Mouse (Mus musculus): ENCODE results near the gene Cyfip1. TPM values are rescaled to one million over a fixed set of nuclear protein-coding genes. Genes with fewer than 3 reads are reported as not detected.

Cyfip1 gene
- polyA plus RNA-seq, 1 experiment = 47.9 TPM

- TF ChIP-seq CTCF (IDR thresholded peaks at IDR 0.05; ENCODE audit: control insufficient read depth, insufficient read depth, insufficient read length) = no peak
- no peak for TF ChIP-seq MYOG (IDR thresholded peaks at IDR 0.05; ENCODE audit: control insufficient read depth, extremely low read depth, insufficient read length)
- no peak for TF ChIP-seq MAX (IDR thresholded peaks at IDR 0.05)
- TF ChIP-seq FOSL1 (IDR thresholded peaks at IDR 0.05; ENCODE audit: insufficient read depth, low read length, poor library complexity, severe bottlenecking) = no peak
- TF ChIP-seq USF1 (IDR thresholded peaks at IDR 0.05; ENCODE audit: low read depth) = no peak
- no peak overlapping the region for H3K4me3 ChIP-seq (ENCODE audit: insufficient read depth, poor library complexity, severe bottlenecking)
- H3K79me2 ChIP-seq (ENCODE audit: control insufficient read depth, insufficient read depth) = peaks cover 100% of the 10 kb centered on the region
- peaks cover 68% of the 10 kb centered on the region for H3K79me3 ChIP-seq (ENCODE audit: low read depth)
- no peaks in the 10 kb centered on the region for H3K27me3 ChIP-seq (ENCODE audit: control insufficient read depth, insufficient read depth, insufficient read length)
- H3K36me3 ChIP-seq (ENCODE audit: control insufficient read depth, insufficient read depth) = no peaks in the 10 kb centered on the region
- no peak overlapping the region for H3ac ChIP-seq (ENCODE audit: control insufficient read depth, insufficient read length, low read depth)
These were observed 15.2 kb downstream of the Cyfip1 start for GRCm38 (mm10) chr7:55856741-55857140.

DNA sequence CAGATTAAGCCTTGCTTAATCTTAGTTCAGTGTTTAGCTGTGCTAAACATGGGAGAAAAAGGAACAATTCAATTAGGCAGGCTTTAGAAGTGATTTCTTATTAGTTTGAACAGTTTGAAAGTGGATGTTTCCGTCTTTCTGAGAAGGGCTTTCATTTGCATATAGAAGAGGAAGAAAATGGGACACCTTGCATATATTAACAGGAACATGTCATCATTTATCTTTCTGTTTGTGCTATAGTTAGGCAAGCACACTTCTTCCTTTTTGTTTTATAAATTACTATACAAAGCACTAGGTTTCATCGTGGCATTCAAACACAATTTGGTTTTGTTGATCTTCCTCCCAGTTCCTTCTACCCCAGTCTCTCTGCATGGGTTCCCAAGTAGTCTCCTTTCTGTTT is 16.2 kb downstream of the Cyfip1 start:
- H3K27me3 ChIP-seq (ENCODE audit: control insufficient read depth, insufficient read depth, insufficient read length) = no peaks in the 10 kb centered on the region
- TF ChIP-seq USF1 (IDR thresholded peaks at IDR 0.05; ENCODE audit: low read depth) = no peak
- TF ChIP-seq MYOG (IDR thresholded peaks at IDR 0.05; ENCODE audit: control insufficient read depth, extremely low read depth, insufficient read length) = no peak
- no peak for TF ChIP-seq MYOD1 (IDR thresholded peaks at IDR 0.05; ENCODE audit: control insufficient read depth, insufficient read length, low read depth)
- no peak for TF ChIP-seq CEBPB (IDR thresholded peaks at IDR 0.05; ENCODE audit: low read depth)
- TF ChIP-seq CTCF (IDR thresholded peaks at IDR 0.05; ENCODE audit: control insufficient read depth, insufficient read depth, insufficient read length) = no peak
- no peak for TF ChIP-seq FOSL1 (IDR thresholded peaks at IDR 0.05; ENCODE audit: insufficient read depth, low read length, poor library complexity, severe bottlenecking)
- no peak for TF ChIP-seq MAX (IDR thresholded peaks at IDR 0.05)
- H3K4me3 ChIP-seq (ENCODE audit: insufficient read depth, poor library complexity, severe bottlenecking) = no peak overlapping the region
- peaks cover 100% of the 10 kb centered on the region for H3K79me2 ChIP-seq (ENCODE audit: control insufficient read depth, insufficient read depth)
- H3K79me3 ChIP-seq (ENCODE audit: low read depth) = peaks cover 70% of the 10 kb centered on the region
- H3ac ChIP-seq (ENCODE audit: control insufficient read depth, insufficient read length, low read depth) = no peak overlapping the region
- H3K36me3 ChIP-seq (ENCODE audit: control insufficient read depth, insufficient read depth) = no peaks in the 10 kb centered on the region

- no peak overlapping the region for H3ac ChIP-seq (ENCODE audit: control insufficient read depth, insufficient read length, low read depth)
- TF ChIP-seq CEBPB (IDR thresholded peaks at IDR 0.05; ENCODE audit: low read depth) = no peak
- no peak for TF ChIP-seq CTCF (IDR thresholded peaks at IDR 0.05; ENCODE audit: control insufficient read depth, insufficient read depth, insufficient read length)
- no peak for TF ChIP-seq MYOG (IDR thresholded peaks at IDR 0.05; ENCODE audit: control insufficient read depth, extremely low read depth, insufficient read length)
- TF ChIP-seq MYOD1 (IDR thresholded peaks at IDR 0.05; ENCODE audit: control insufficient read depth, insufficient read length, low read depth) = no peak
- TF ChIP-seq USF1 (IDR thresholded peaks at IDR 0.05; ENCODE audit: low read depth) = no peak
- no peak for TF ChIP-seq FOSL1 (IDR thresholded peaks at IDR 0.05; ENCODE audit: insufficient read depth, low read length, poor library complexity, severe bottlenecking)
- no peak for TF ChIP-seq MAX (IDR thresholded peaks at IDR 0.05)
These were observed 17.4 kb downstream of the Cyfip1 start for GRCm38 (mm10) chr7:55858836-55859517.

DNA sequence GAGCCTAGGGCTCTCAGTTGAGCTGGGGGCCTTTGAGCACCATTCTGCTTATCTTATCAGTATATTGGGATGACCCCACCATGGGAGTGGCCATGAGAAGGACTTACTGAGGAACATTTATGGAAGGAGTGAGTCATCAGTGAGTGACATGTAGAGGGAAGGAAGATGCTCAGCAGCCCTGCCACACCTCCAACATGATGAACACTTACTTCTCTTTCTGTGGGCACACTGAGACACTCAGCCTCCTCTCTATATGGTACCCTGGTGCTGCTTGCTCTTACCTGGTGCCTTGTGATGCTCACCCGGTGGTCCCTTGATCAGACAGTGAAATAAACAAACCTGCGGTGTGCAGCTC is 17.9 kb downstream of the Cyfip1 start:
- H3K79me2 ChIP-seq (ENCODE audit: control insufficient read depth, insufficient read depth) = peaks cover 100% of the 10 kb centered on the region
- peaks cover 3% of the 10 kb centered on the region for H3K36me3 ChIP-seq (ENCODE audit: control insufficient read depth, insufficient read depth)
- TF ChIP-seq CTCF (IDR thresholded peaks at IDR 0.05; ENCODE audit: control insufficient read depth, insufficient read depth, insufficient read length) = no peak
- TF ChIP-seq CEBPB (IDR thresholded peaks at IDR 0.05; ENCODE audit: low read depth) = no peak
- TF ChIP-seq USF1 (IDR thresholded peaks at IDR 0.05; ENCODE audit: low read depth) = no peak
- no peak for TF ChIP-seq MYOG (IDR thresholded peaks at IDR 0.05; ENCODE audit: control insufficient read depth, extremely low read depth, insufficient read length)
- no peak for TF ChIP-seq MAX (IDR thresholded peaks at IDR 0.05)
- no peak for TF ChIP-seq MYOD1 (IDR thresholded peaks at IDR 0.05; ENCODE audit: control insufficient read depth, insufficient read length, low read depth)
- TF ChIP-seq FOSL1 (IDR thresholded peaks at IDR 0.05; ENCODE audit: insufficient read depth, low read length, poor library complexity, severe bottlenecking) = no peak
- H3ac ChIP-seq (ENCODE audit: control insufficient read depth, insufficient read length, low read depth) = no peak overlapping the region
- peaks cover 67% of the 10 kb centered on the region for H3K79me3 ChIP-seq (ENCODE audit: low read depth)
- no peaks in the 10 kb centered on the region for H3K27me3 ChIP-seq (ENCODE audit: control insufficient read depth, insufficient read depth, insufficient read length)
- H3K4me3 ChIP-seq (ENCODE audit: insufficient read depth, poor library complexity, severe bottlenecking) = no peak overlapping the region

More at GRCm38 (mm10) chr7:55858836-55859517, 17.4 kb downstream of the Cyfip1 start:
- Histone ChIP-seq H3K36me3 (ENCODE audit: control insufficient read depth, insufficient read depth) (peaks cover 3% of the 10 kb centered on the region), H3K4me3 (ENCODE audit: insufficient read depth, poor library complexity, severe bottlenecking) (no peak overlapping the region), H3K27me3 (ENCODE audit: control insufficient read depth, insufficient read depth, insufficient read length) (no peaks in the 10 kb centered on the region), H3K79me2 (ENCODE audit: control insufficient read depth, insufficient read depth) (peaks cover 100% of the 10 kb centered on the region), H3K79me3 (ENCODE audit: low read depth) (peaks cover 67% of the 10 kb centered on the region)

DNA sequence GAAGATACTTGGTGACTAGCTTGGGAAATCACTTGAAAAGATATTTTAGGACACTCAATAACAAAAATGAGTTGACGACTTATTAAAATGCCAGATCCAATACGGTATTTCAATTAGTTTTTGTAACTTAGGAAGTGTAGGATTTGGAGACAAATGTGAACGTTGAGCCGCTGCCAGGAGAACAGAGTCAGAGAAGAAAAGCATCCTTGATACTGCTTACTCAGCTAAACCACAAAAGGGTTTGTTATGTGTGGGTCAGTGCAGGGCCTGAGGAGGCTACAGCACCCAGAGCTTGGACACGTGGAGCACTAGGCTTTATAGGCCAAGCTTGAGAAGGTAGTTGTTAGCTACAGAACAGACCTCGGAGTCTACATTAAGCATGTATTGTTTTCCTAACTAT is 18.4 kb downstream of the Cyfip1 start:
- Histone ChIP-seq H3K27me3 (ENCODE audit: control insufficient read depth, insufficient read depth, insufficient read length) (no peaks in the 10 kb centered on the region), H3K79me2 (ENCODE audit: control insufficient read depth, insufficient read depth) (peaks cover 100% of the 10 kb centered on the region), H3K79me3 (ENCODE audit: low read depth) (peaks cover 66% of the 10 kb centered on the region), H3K4me3 (ENCODE audit: insufficient read depth, poor library complexity, severe bottlenecking) (no peak overlapping the region), H3ac (ENCODE audit: control insufficient read depth, insufficient read length, low read depth) (no peak overlapping the region), H3K36me3 (ENCODE audit: control insufficient read depth, insufficient read depth) (peaks cover 3% of the 10 kb centered on the region)
- TF ChIP-seq MYOD1 (IDR thresholded peaks at IDR 0.05; ENCODE audit: control insufficient read depth, insufficient read length, low read depth) (no peak), USF1 (IDR thresholded peaks at IDR 0.05; ENCODE audit: low read depth) (no peak), CEBPB (IDR thresholded peaks at IDR 0.05; ENCODE audit: low read depth) (no peak), FOSL1 (IDR thresholded peaks at IDR 0.05; ENCODE audit: insufficient read depth, low read length, poor library complexity, severe bottlenecking) (no peak), CTCF (IDR thresholded peaks at IDR 0.05; ENCODE audit: control insufficient read depth, insufficient read depth, insufficient read length) (no peak), MYOG (IDR thresholded peaks at IDR 0.05; ENCODE audit: control insufficient read depth, extremely low read depth, insufficient read length) (no peak), MAX (IDR thresholded peaks at IDR 0.05) (no peak)

Data from C2C12 (cell line).